Mouse (Mus musculus) liver, adult 2 months (tissue): ENCODE measurements around the gene Kcnk10. TPM values are rescaled to one million over a fixed set of nuclear protein-coding genes. Genes with fewer than 3 reads are reported as not detected.

ENCODE experiments used
- DNase-seq: peaks from one replicate; pipeline ENCODE4 v3.0.0-alpha.2; 2011; ENCODE audit warnings: low read depth, low spot score; ENCODE audit errors: extremely low read depth
- H3K27ac ChIP-seq: fragments of 200-500 bp; replicated peaks from 2 replicates; pipeline ENCODE4 v1.5.1; 2012; ENCODE audit warnings: low read depth, mild to moderate bottlenecking, control low read depth, inconsistent platforms, low read length; ENCODE audit not compliant: insufficient read depth
- H3K27me3 ChIP-seq: fragments of 200-500 bp; 2 replicates; pipeline ENCODE4 v1.6.1; 2012; ENCODE audit warnings: mild to moderate bottlenecking, moderate library complexity, low read length, inconsistent platforms; ENCODE audit not compliant: control insufficient read depth, insufficient read depth
- H3K36me3 ChIP-seq: fragments of 200-500 bp; 2 replicates; pipeline ENCODE4 v1.6.1; 2012; ENCODE audit warnings: low read length, inconsistent platforms; ENCODE audit not compliant: control insufficient read depth, insufficient read depth
- H3K4me1 ChIP-seq: fragments of 200-500 bp; 2 replicates; pipeline ENCODE4 v1.6.1; 2011; ENCODE audit warnings: low read length; ENCODE audit not compliant: control insufficient read depth, insufficient read depth
- H3K4me3 ChIP-seq: fragments of 200-500 bp; 2 replicates; pipeline ENCODE4 v1.5.1; 2011; ENCODE audit warnings: low read depth, mild to moderate bottlenecking, control low read depth, low read length, moderate library complexity; ENCODE audit not compliant: insufficient read depth
- H3K79me2 ChIP-seq: fragments of 200-500 bp; 2 replicates; pipeline ENCODE4 v1.6.1; 2012; ENCODE audit warnings: inconsistent platforms, mild to moderate bottlenecking, low read length, moderate library complexity; ENCODE audit not compliant: control insufficient read depth, insufficient read depth
- H3K9ac ChIP-seq: fragments of 200-500 bp; 2 replicates; pipeline ENCODE4 v1.6.1; 2012; ENCODE audit warnings: low read depth, mild to moderate bottlenecking, control low read depth, inconsistent platforms, low read length
- CTCF ChIP-seq: fragments of 200-500 bp; IDR thresholded peaks from 2 replicates; pipeline ENCODE4 v1.5.1; 2011; ENCODE audit warnings: low read depth, low read length, control low read depth
- POLR2A ChIP-seq: fragments of 200-500 bp; IDR thresholded peaks from 2 replicates; pipeline ENCODE4 v1.6.1; 2011; ENCODE audit warnings: low read length, control low read depth; ENCODE audit not compliant: insufficient read depth; ENCODE audit errors: extremely low read depth
- WGBS: fragments of 180-500 bp; shearing (Covaris S2); methylation state at CpG from one replicate; pipeline ENCODE4 v1.1.7; 2018; 5-methylcytosine and 5-hydroxymethylcytosine counted together
- polyA plus RNA-seq: library from polyadenylated mRNA; depleted of rRNA; stranded (reverse); fragments of >200 nt; gene quantifications from 2 replicates; pipeline ENCODE4 v1.2.3, GENCODE M21; 2012
- total RNA-seq: library from RNA; depleted of rRNA; stranded (reverse); fragments of >200 nt; gene quantifications from 2 replicates; pipeline ENCODE4 v1.2.3, GENCODE M21; 2014

Kcnk10 gene
- total and polyA plus RNA-seq, 2 experiments, result 0.49 to 1.1 TPM

- Histone ChIP-seq H3K9ac (no peak overlapping the region), H3K4me3 (no peak overlapping the region), H3K27me3 (no peaks in the 10 kb centered on the region), H3K36me3 (no peaks in the 10 kb centered on the region), H3K27ac (no peak overlapping the region), H3K4me1 (no peaks in the 10 kb centered on the region), H3K79me2 (no peaks in the 10 kb centered on the region)
- 80% methylated on average over 3 of the region's 3 CpGs for WGBS
- no peak for DNase-seq
- TF ChIP-seq CTCF, result no peak
- no peak for TF ChIP-seq POLR2A
Measured at GRCm38 (mm10) chr12:98614910-98615508, 36.9 kb upstream of the Kcnk10 start.

- no peak for TF ChIP-seq CTCF
- TF ChIP-seq POLR2A, result no peak
- Histone ChIP-seq H3K27me3 (no peaks in the 10 kb centered on the region), H3K4me1 (no peaks in the 10 kb centered on the region), H3K4me3 (no peak overlapping the region), H3K79me2 (no peaks in the 10 kb centered on the region), H3K9ac (no peak overlapping the region), H3K27ac (no peak overlapping the region), H3K36me3 (no peaks in the 10 kb centered on the region)
- DNase-seq, result no peak
- 72% methylated on average over 3 of the region's 3 CpGs for WGBS
Measured at GRCm38 (mm10) chr12:98610341-98610740, 32.2 kb upstream of the Kcnk10 start.

GRCm38 (mm10) chr12:98606595-98607290 lies 28.6 kb upstream of the Kcnk10 start:
- no peak overlapping the region for H3K27ac ChIP-seq
- no peaks in the 10 kb centered on the region for H3K27me3 ChIP-seq
- no peak overlapping the region for H3K4me3 ChIP-seq
- TF ChIP-seq POLR2A (no peak), CTCF (no peak)
- 67% methylated on average over 5 of the region's 5 CpGs for WGBS
- no peaks in the 10 kb centered on the region for H3K4me1 ChIP-seq
- no peaks in the 10 kb centered on the region for H3K79me2 ChIP-seq
- no peak for DNase-seq
- no peak overlapping the region for H3K9ac ChIP-seq
- no peaks in the 10 kb centered on the region for H3K36me3 ChIP-seq

GRCm38 (mm10) chr12:98605264-98605663 lies 27.2 kb upstream of the Kcnk10 start:
- 73% methylated on average over 1 of the region's 1 CpGs for WGBS
- no peak for TF ChIP-seq CTCF
- Histone ChIP-seq H3K79me2 (no peaks in the 10 kb centered on the region), H3K27ac (no peak overlapping the region), H3K9ac (no peak overlapping the region), H3K4me1 (no peaks in the 10 kb centered on the region), H3K36me3 (no peaks in the 10 kb centered on the region), H3K4me3 (no peak overlapping the region), H3K27me3 (no peaks in the 10 kb centered on the region)
- DNase-seq, result no peak

GRCm38 (mm10) chr12:98602114-98602513 lies 24.0 kb upstream of the Kcnk10 start:
- TF ChIP-seq CTCF, result no peak
- no peak for TF ChIP-seq POLR2A
- no peaks in the 10 kb centered on the region for H3K36me3 ChIP-seq

GRCm38 (mm10) chr12:98600861-98601260 lies 22.8 kb upstream of the Kcnk10 start:
- H3K4me1 ChIP-seq, result no peaks in the 10 kb centered on the region
- 81% methylated on average over 5 of the region's 5 CpGs for WGBS
- TF ChIP-seq POLR2A (no peak), CTCF (no peak)
- H3K36me3 ChIP-seq, result no peaks in the 10 kb centered on the region
- H3K4me3 ChIP-seq, result no peak overlapping the region
- no peak overlapping the region for H3K9ac ChIP-seq
- H3K79me2 ChIP-seq, result no peaks in the 10 kb centered on the region
- no peaks in the 10 kb centered on the region for H3K27me3 ChIP-seq
- H3K27ac ChIP-seq, result no peak overlapping the region
- DNase-seq, result no peak

More at GRCm38 (mm10) chr12:98602114-98602513, 24.0 kb upstream of the Kcnk10 start:
- Histone ChIP-seq H3K4me1 (no peaks in the 10 kb centered on the region), H3K27ac (no peak overlapping the region), H3K4me3 (no peak overlapping the region), H3K9ac (no peak overlapping the region), H3K79me2 (no peaks in the 10 kb centered on the region), H3K27me3 (no peaks in the 10 kb centered on the region)
- WGBS, result 47% methylated on average over 6 of the region's 6 CpGs
- no peak for DNase-seq
